ENCODE assay signal across 29 mouse cellular contexts in the genomic region with DNA sequence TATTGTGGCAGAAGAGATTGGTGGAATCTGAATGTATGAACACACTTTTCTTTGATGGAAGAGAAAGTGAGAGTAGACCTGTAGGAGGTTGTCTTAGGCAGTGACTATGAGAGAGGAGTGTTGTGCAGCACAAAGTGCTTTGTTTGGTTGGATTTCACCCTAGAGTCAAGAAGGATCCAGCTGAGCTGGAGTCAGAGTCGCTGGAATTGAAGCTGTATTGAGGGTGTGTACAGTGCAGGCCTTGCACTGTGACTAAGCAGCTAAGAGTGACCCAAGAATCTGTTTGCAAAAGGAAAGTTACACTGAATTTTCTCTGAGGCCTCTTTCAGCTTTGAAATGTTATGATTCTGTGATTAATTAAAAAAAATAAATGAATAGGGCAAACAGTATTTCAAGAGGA. TPM values are rescaled to one million over a fixed set of nuclear protein-coding genes. Genes with fewer than 3 reads are reported as not detected.
DNase-seq lines count a peak whose midpoint lies in the region; ATAC-seq and TF ChIP-seq lines count a peak whose summit lies in the region.
"Had no signal": no experiment of that assay in that cellular context is flagged by ENCODE, and none has a peak within 500 bp of the region (broad histone marks: within the 10 kb centered on the region; RNA-seq: fewer than 3 reads in every experiment).

No protein-coding gene starts in this region.

- peak; percentile 15 for DNase-seq in lung, embryonic 14.5 days
- no peak for DNase-seq in lung, postnatal 14 days
- DNase-seq in stomach, postnatal 0 days (ENCODE audit: low spot score): no peak
- peak; percentile 69 for DNase-seq in induced T-regulatory cell, adult 2 months (ENCODE audit: low read depth)
- DNase-seq in heart, adult 11 months: no peak
- DNase-seq: adrenal gland, postnatal 10 days; adrenal gland, postnatal 36 days; cerebellum, adult 18-20 months; cerebellum, adult 9-10 months; cerebellum, postnatal 14 days; forebrain, postnatal 0 days; gastrocnemius, adult 2 months; gastrocnemius, postnatal 14 days; heart, adult 18-20 months; heart, postnatal 10 days; heart, postnatal 36 days had no signal

- ATAC-seq in lung, embryonic 14.5 days (ENCODE audit: insufficient read depth): no peak; the same call in 1 of the 2 replicates
- peak; percentile 49; the same call in 1 of the 2 replicates for ATAC-seq in stomach, embryonic 14.5 days (ENCODE audit: insufficient number of reproducible peaks, insufficient read depth, low FRiP score, low read depth)
- no peak for ATAC-seq in stomach, postnatal 0 days (ENCODE audit: low FRiP score, low TSS enrichment)
- ATAC-seq in megakaryocyte-erythroid progenitor cell, adult 5-6 weeks (replicated peaks; ENCODE audit: low FRiP score, low TSS enrichment, poor library complexity, severe bottlenecking): no peak
- ATAC-seq: forebrain, embryonic 14.5 days; forebrain, postnatal 0 days; hindbrain, embryonic 16.5 days; Patski had no signal

- H3K4me1 ChIP-seq in lung, embryonic 14.5 days (ENCODE audit: insufficient read depth): no peaks in the 10 kb centered on the region
- H3K4me1 ChIP-seq in stomach, embryonic 14.5 days (ENCODE audit: control insufficient read depth, insufficient read depth, low read length): peaks cover 4% of the 10 kb centered on the region; the same call in 1 of the 2 replicates
- H3K4me1 ChIP-seq in stomach, postnatal 0 days (replicated peaks; ENCODE audit: control insufficient read depth, insufficient read depth): no peaks in the 10 kb centered on the region
- H3K4me1 ChIP-seq: heart, embryonic 12.5 days; heart, embryonic 15.5 days; hindbrain, embryonic 10.5 days; hindbrain, embryonic 13.5 days had no signal

- H3K9ac ChIP-seq in lung, embryonic 14.5 days: no peak overlapping the region
- no peak overlapping the region for H3K9ac ChIP-seq in stomach, embryonic 14.5 days (replicated peaks; ENCODE audit: low read depth, low read length)
- H3K9ac ChIP-seq in stomach, postnatal 0 days (ENCODE audit: low read length): no peak overlapping the region
- H3K9ac ChIP-seq: forebrain, postnatal 0 days; heart, embryonic 12.5 days; heart, embryonic 15.5 days; hindbrain, embryonic 13.5 days had no signal

- no peaks in the 10 kb centered on the region for H3K27me3 ChIP-seq in lung, embryonic 14.5 days (ENCODE audit: insufficient read depth, low read length)
- no peaks in the 10 kb centered on the region for H3K27me3 ChIP-seq in stomach, embryonic 14.5 days (ENCODE audit: control insufficient read depth, insufficient read depth, low read length)
- H3K27me3 ChIP-seq in stomach, postnatal 0 days (ENCODE audit: control insufficient read depth, insufficient read depth, low read length): no peaks in the 10 kb centered on the region
- H3K27me3 ChIP-seq: CH12.LX; heart, embryonic 15.5 days; hindbrain, embryonic 13.5 days; Patski had no signal

- 35% methylated on average over 1 of the region's 1 CpGs for WGBS in lung, embryonic 14.5 days
- 18% methylated on average over 1 of the region's 1 CpGs for WGBS in stomach, embryonic 14.5 days
- 24% methylated on average over 1 of the region's 1 CpGs for WGBS in stomach, postnatal 0 days

- no peak for TF ChIP-seq CTCF in lung, embryonic 14.5 days (IDR thresholded peaks at IDR 0.05; ENCODE audit: low read depth)
- TF ChIP-seq CTCF in stomach, postnatal 0 days (IDR thresholded peaks at IDR 0.05; ENCODE audit: low read depth): no peak

- no peak overlapping the region for H3K4me3 ChIP-seq in lung, embryonic 14.5 days (ENCODE audit: low read depth, low read length)
- H3K4me3 ChIP-seq in stomach, embryonic 14.5 days (ENCODE audit: low read depth, low read length): no peak overlapping the region
- no peak overlapping the region for H3K4me3 ChIP-seq in stomach, postnatal 0 days (ENCODE audit: low read depth, low read length)
- H3K4me3 ChIP-seq: gastrocnemius, adult 2 months; heart, embryonic 12.5 days; heart, embryonic 15.5 days; hindbrain, embryonic 10.5 days; hindbrain, embryonic 13.5 days had no signal

- no peak overlapping the region for H3K4me2 ChIP-seq in lung, embryonic 14.5 days
- H3K4me2 ChIP-seq in stomach, embryonic 14.5 days (replicated peaks; ENCODE audit: low read depth, low read length): no peak overlapping the region
- H3K4me2 ChIP-seq in stomach, postnatal 0 days (replicated peaks; ENCODE audit: low read depth): no peak overlapping the region
- H3K4me2 ChIP-seq: heart, embryonic 12.5 days; heart, embryonic 15.5 days; hindbrain, embryonic 13.5 days had no signal

- no peaks in the 10 kb centered on the region for H3K9me3 ChIP-seq in lung, embryonic 14.5 days (ENCODE audit: low read depth, low read length)
- no peaks in the 10 kb centered on the region for H3K9me3 ChIP-seq in stomach, embryonic 14.5 days (ENCODE audit: control insufficient read depth, low read depth, low read length)
- H3K9me3 ChIP-seq in stomach, postnatal 0 days (ENCODE audit: control insufficient read depth, low read length): no peaks in the 10 kb centered on the region
- H3K9me3 ChIP-seq: G1E; heart, embryonic 12.5 days; heart, embryonic 15.5 days; hindbrain, embryonic 10.5 days; hindbrain, embryonic 13.5 days had no signal

- no peak overlapping the region for H3K27ac ChIP-seq in lung, embryonic 14.5 days (ENCODE audit: low read depth)
- H3K27ac ChIP-seq in stomach, embryonic 14.5 days (ENCODE audit: low read length): no peak overlapping the region
- no peak overlapping the region; the same call in 1 of the 2 replicates for H3K27ac ChIP-seq in stomach, postnatal 0 days (replicated peaks)
- H3K27ac ChIP-seq: gastrocnemius, adult 2 months; heart, embryonic 15.5 days; hindbrain, embryonic 10.5 days; hindbrain, embryonic 13.5 days had no signal

- no peaks in the 10 kb centered on the region for H3K36me3 ChIP-seq in lung, embryonic 14.5 days (ENCODE audit: insufficient read depth)
- H3K36me3 ChIP-seq in stomach, embryonic 14.5 days (ENCODE audit: control insufficient read depth, insufficient read depth, low read length): no peaks in the 10 kb centered on the region
- H3K36me3 ChIP-seq in stomach, postnatal 0 days (ENCODE audit: control insufficient read depth, insufficient read depth, low read length): no peaks in the 10 kb centered on the region
- H3K36me3 ChIP-seq: G1E; heart, embryonic 12.5 days; heart, embryonic 15.5 days; hindbrain, embryonic 10.5 days; hindbrain, embryonic 13.5 days had no signal

- no peak for TF ChIP-seq EP300 in stomach, postnatal 0 days (optimal IDR thresholded peaks at IDR 0.05)

RNA-seq across cellular contexts. Expression of gene Icos, which starts 52.2 kb away (rescaled TPM):
- 0.05 TPM in 1 of 2 replicates, not detected in the other for polyA plus RNA-seq in lung, embryonic 14.5 days (2014; fragmentation: Nextera tagmentation; extraction: Ambion mirVana)
- 0.30 TPM in 1 of 2 replicates, not detected in the other for polyA plus RNA-seq in stomach, embryonic 14.5 days (2014; fragmentation: Nextera tagmentation; extraction: Ambion mirVana)
- 0.08 and 0.19 TPM in 2 replicates for polyA plus RNA-seq in stomach, postnatal 0 days (2015; fragmentation: Nextera tagmentation; extraction: Ambion mirVana)
- total RNA-seq in megakaryocyte-erythroid progenitor cell, adult 5-6 weeks (2014; fragmentation: Nextera tagmentation): 0.20 TPM in 1 of 2 replicates, not detected in the other
- total RNA-seq in megakaryocyte-erythroid progenitor cell, adult 5-6 weeks (2017): 2.5 TPM in 1 of 2 replicates, not detected in the other
- total RNA-seq: adrenal gland, postnatal 36 days had no signal
- polyA plus RNA-seq: C2C12; forebrain, embryonic 11.5 days; G1E had no signal

Comparison
In these comparisons a context has a peak if more than half of its experiments do, and no peak if none do; other contexts are left out.
1. DNase-seq: peak in lung, embryonic 14.5 days (single experiment) and induced T-regulatory cell, adult 2 months (single experiment); none in lung, postnatal 14 days (single experiment), stomach, postnatal 0 days (single experiment) and heart, adult 11 months (single experiment).